Mouse (Mus musculus) cortical plate, adult 2 months (tissue): ENCODE measurements around the gene Coq10a.

ENCODE experiments used
- CTCF ChIP-seq: fragments of 200-500 bp; IDR thresholded peaks from 2 replicates; pipeline ENCODE4 v1.5.1; 2011; ENCODE audit warnings: mild to moderate bottlenecking, control low read depth, low read length; ENCODE audit not compliant: insufficient read depth; ENCODE audit errors: extremely low read depth
- POLR2A ChIP-seq: fragments of 200-500 bp; IDR thresholded peaks from 2 replicates; pipeline ENCODE4 v1.6.1; 2011; ENCODE audit warnings: mild to moderate bottlenecking, low read length, control low read depth; ENCODE audit not compliant: insufficient read depth; ENCODE audit errors: extremely low read depth

GRCm38 (mm10) chr10:128369599-128369998 lies 802 bp upstream of the Coq10a start:
- TF ChIP-seq CTCF (no peak), POLR2A (no peak)
